Mouse (Mus musculus): ENCODE results near the gene Pdik1l. TPM values are rescaled to one million over a fixed set of nuclear protein-coding genes. Genes with fewer than 3 reads are reported as not detected.

Pdik1l gene
- polyA plus RNA-seq, 1 experiment from 2014 or later, result 24.4 TPM

GRCm38 (mm10) chr4:134310656-134311055 is 23.0 kb upstream of the Pdik1l start:
- Histone ChIP-seq H3K4me1 (ENCODE audit: control insufficient read depth, insufficient read depth, low read length) (no peaks in the 10 kb centered on the region; the same call in 1 of the 2 replicates), H3K27ac (replicated peaks; ENCODE audit: low read depth, low read length) (no peak overlapping the region), H3K27me3 (ENCODE audit: control insufficient read depth, insufficient read depth, low read length) (no peaks in the 10 kb centered on the region), H3K9me3 (replicated peaks; ENCODE audit: control insufficient read depth, low read length) (no peaks in the 10 kb centered on the region), H3K9ac (replicated peaks; ENCODE audit: low read length) (no peak overlapping the region), H3K4me2 (ENCODE audit: low read depth, low read length) (no peak overlapping the region), H3K4me3 (ENCODE audit: low read depth, low read length) (no peak overlapping the region), H3K36me3 (replicated peaks; ENCODE audit: control insufficient read depth, insufficient read depth, low read depth, low read length) (no peaks in the 10 kb centered on the region)
- DNase-seq (ENCODE audit: low spot score) (no peak), ATAC-seq (replicated peaks; ENCODE audit: insufficient number of reproducible peaks, low FRiP score, low TSS enrichment, low read depth) (no peak)
- WGBS, result 88% methylated on average over 9 of the region's 9 CpGs

DNA sequence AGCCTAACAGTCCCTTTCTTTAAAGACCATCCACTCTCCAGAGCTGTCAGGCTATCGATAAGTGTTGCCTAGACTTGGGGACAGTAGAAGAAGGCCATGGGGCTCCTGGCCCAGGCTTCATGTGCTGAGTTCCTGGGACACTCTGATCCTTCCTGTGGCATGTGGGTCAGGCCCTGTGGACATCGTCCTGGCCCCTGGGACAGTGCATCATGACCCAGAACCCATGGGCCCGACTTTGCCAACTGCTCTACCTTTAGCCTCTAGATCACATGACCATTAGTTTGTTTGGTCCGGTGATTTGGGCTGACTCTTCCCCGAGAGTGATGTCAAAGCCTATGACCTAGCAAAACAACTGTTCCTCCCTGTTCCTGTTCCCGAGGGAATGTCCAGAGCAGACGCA is 22.4 kb upstream of the Pdik1l start:
- Histone ChIP-seq H3K36me3 (replicated peaks; ENCODE audit: control insufficient read depth, insufficient read depth, low read depth, low read length) (no peaks in the 10 kb centered on the region), H3K27ac (replicated peaks; ENCODE audit: low read depth, low read length) (no peak overlapping the region), H3K27me3 (ENCODE audit: control insufficient read depth, insufficient read depth, low read length) (no peaks in the 10 kb centered on the region), H3K4me2 (ENCODE audit: low read depth, low read length) (no peak overlapping the region), H3K4me3 (ENCODE audit: low read depth, low read length) (no peak overlapping the region), H3K9me3 (replicated peaks; ENCODE audit: control insufficient read depth, low read length) (no peaks in the 10 kb centered on the region), H3K9ac (replicated peaks; ENCODE audit: low read length) (no peak overlapping the region), H3K4me1 (ENCODE audit: control insufficient read depth, insufficient read depth, low read length) (no peaks in the 10 kb centered on the region; the same call in 1 of the 2 replicates)
- WGBS, result 88% methylated on average over 7 of the region's 7 CpGs
- DNase-seq (ENCODE audit: low spot score) (no peak), ATAC-seq (replicated peaks; ENCODE audit: insufficient number of reproducible peaks, low FRiP score, low TSS enrichment, low read depth) (no peak)

DNA sequence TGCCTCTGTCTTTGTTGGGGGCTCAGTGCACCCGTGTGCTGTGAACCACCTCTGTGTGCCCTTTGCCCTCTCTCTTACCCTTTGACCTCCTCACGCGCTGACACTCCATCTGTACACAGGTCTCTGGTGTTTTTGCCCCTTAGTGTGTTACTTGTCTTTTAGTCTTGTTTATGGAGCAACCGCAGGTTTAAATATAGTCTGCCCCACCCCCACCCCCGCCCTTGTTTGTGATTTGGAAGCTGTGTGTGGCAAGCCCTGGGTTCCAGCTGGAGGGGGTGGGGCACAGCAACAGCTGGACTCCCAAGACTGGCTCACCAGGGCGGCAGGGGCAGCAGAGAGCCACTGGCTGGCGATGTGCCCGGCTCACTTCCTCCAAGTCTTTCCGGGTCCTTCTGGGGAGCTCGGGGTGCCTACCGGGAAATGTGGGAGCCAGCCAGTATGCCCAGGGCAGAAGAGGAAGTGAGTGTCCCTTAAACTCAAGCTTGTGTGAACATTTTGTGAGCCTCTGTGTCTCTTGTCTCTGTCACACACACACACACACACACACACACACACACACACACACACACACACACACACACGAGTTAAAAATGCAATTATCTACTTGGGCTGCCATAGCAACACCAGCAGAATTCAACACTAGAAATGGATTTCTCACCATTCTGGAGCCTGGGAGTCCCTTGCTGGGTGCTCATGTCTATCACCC is 19.8 kb upstream of the Pdik1l start:
- DNase-seq (ENCODE audit: low spot score) (peak; percentile 48), ATAC-seq (replicated peaks; ENCODE audit: insufficient number of reproducible peaks, low FRiP score, low TSS enrichment, low read depth) (no peak)
- Histone ChIP-seq H3K27ac (replicated peaks; ENCODE audit: low read depth, low read length) (no peak overlapping the region), H3K4me1 (ENCODE audit: control insufficient read depth, insufficient read depth, low read length) (no peaks in the 10 kb centered on the region; the same call in 1 of the 2 replicates), H3K4me2 (ENCODE audit: low read depth, low read length) (no peak overlapping the region), H3K36me3 (replicated peaks; ENCODE audit: control insufficient read depth, insufficient read depth, low read depth, low read length) (no peaks in the 10 kb centered on the region), H3K9me3 (replicated peaks; ENCODE audit: control insufficient read depth, low read length) (no peaks in the 10 kb centered on the region), H3K27me3 (ENCODE audit: control insufficient read depth, insufficient read depth, low read length) (no peaks in the 10 kb centered on the region), H3K9ac (replicated peaks; ENCODE audit: low read length) (no peak overlapping the region), H3K4me3 (ENCODE audit: low read depth, low read length) (no peak overlapping the region)
- 13% methylated on average over 12 of the region's 12 CpGs for WGBS

DNA sequence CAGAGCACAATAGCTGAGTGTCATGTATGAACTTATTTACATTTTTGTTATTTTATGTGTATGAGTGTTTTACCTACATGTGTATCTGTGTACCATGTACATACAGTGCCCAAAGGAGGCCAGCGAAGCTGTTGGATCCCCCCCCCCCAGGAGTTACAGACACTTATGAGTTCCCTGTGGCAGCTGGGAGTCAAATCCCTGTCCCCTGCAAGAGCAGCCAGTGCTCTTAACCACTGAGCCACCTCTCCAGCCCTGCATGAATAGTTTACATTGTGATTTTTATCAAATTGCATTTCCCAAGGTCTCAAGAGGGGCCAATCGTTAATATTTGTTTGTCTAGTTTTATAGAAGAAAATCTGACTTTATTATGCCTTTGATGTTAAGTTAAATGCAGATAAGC is 19.3 kb upstream of the Pdik1l start:
- Histone ChIP-seq H3K36me3 (replicated peaks; ENCODE audit: control insufficient read depth, insufficient read depth, low read depth, low read length) (no peaks in the 10 kb centered on the region), H3K27ac (replicated peaks; ENCODE audit: low read depth, low read length) (no peak overlapping the region; the same call in 1 of the 2 replicates), H3K4me3 (ENCODE audit: low read depth, low read length) (no peak overlapping the region), H3K27me3 (ENCODE audit: control insufficient read depth, insufficient read depth, low read length) (no peaks in the 10 kb centered on the region), H3K4me1 (ENCODE audit: control insufficient read depth, insufficient read depth, low read length) (no peaks in the 10 kb centered on the region; the same call in 1 of the 2 replicates), H3K9ac (replicated peaks; ENCODE audit: low read length) (no peak overlapping the region), H3K4me2 (ENCODE audit: low read depth, low read length) (no peak overlapping the region), H3K9me3 (replicated peaks; ENCODE audit: control insufficient read depth, low read length) (no peaks in the 10 kb centered on the region)
- DNase-seq (ENCODE audit: low spot score) (no peak), ATAC-seq (replicated peaks; ENCODE audit: insufficient number of reproducible peaks, low FRiP score, low TSS enrichment, low read depth) (no peak)
- 73% methylated on average over 2 of the region's 2 CpGs for WGBS

GRCm38 (mm10) chr4:134302084-134302483 is 14.4 kb upstream of the Pdik1l start:
- H3K36me3 ChIP-seq (replicated peaks; ENCODE audit: control insufficient read depth, insufficient read depth, low read depth, low read length), result no peaks in the 10 kb centered on the region
- no peaks in the 10 kb centered on the region for H3K4me1 ChIP-seq (ENCODE audit: control insufficient read depth, insufficient read depth, low read length)
- H3K4me3 ChIP-seq (ENCODE audit: low read depth, low read length), result no peak overlapping the region
- no peaks in the 10 kb centered on the region for H3K9me3 ChIP-seq (replicated peaks; ENCODE audit: control insufficient read depth, low read length)
- no peak overlapping the region for H3K9ac ChIP-seq (replicated peaks; ENCODE audit: low read length)
- ATAC-seq (replicated peaks; ENCODE audit: insufficient number of reproducible peaks, low FRiP score, low TSS enrichment, low read depth) (no peak), DNase-seq (ENCODE audit: low spot score) (no peak)
- H3K27ac ChIP-seq (replicated peaks; ENCODE audit: low read depth, low read length), result no peak overlapping the region
- H3K27me3 ChIP-seq (ENCODE audit: control insufficient read depth, insufficient read depth, low read length), result no peaks in the 10 kb centered on the region
- no peak overlapping the region for H3K4me2 ChIP-seq (ENCODE audit: low read depth, low read length)
- 84% methylated on average over 5 of the region's 5 CpGs for WGBS

- Histone ChIP-seq H3K4me3 (ENCODE audit: low read depth, low read length) (no peak overlapping the region), H3K4me2 (ENCODE audit: low read depth, low read length) (no peak overlapping the region), H3K9me3 (replicated peaks; ENCODE audit: control insufficient read depth, low read length) (no peaks in the 10 kb centered on the region), H3K27me3 (ENCODE audit: control insufficient read depth, insufficient read depth, low read length) (no peaks in the 10 kb centered on the region), H3K36me3 (replicated peaks; ENCODE audit: control insufficient read depth, insufficient read depth, low read depth, low read length) (no peaks in the 10 kb centered on the region), H3K4me1 (ENCODE audit: control insufficient read depth, insufficient read depth, low read length) (no peaks in the 10 kb centered on the region), H3K27ac (replicated peaks; ENCODE audit: low read depth, low read length) (no peak overlapping the region), H3K9ac (replicated peaks; ENCODE audit: low read length) (no peak overlapping the region)
- 77% methylated on average over 9 of the region's 9 CpGs for WGBS
- no peak for ATAC-seq (replicated peaks; ENCODE audit: insufficient number of reproducible peaks, low FRiP score, low TSS enrichment, low read depth)
- no peak for DNase-seq (ENCODE audit: low spot score)
These were observed 12.6 kb upstream of the Pdik1l start for GRCm38 (mm10) chr4:134300316-134300715.

- Histone ChIP-seq H3K4me1 (ENCODE audit: control insufficient read depth, insufficient read depth, low read length) (no peaks in the 10 kb centered on the region), H3K9ac (replicated peaks; ENCODE audit: low read length) (no peak overlapping the region), H3K4me2 (ENCODE audit: low read depth, low read length) (no peak overlapping the region), H3K9me3 (replicated peaks; ENCODE audit: control insufficient read depth, low read length) (no peaks in the 10 kb centered on the region), H3K4me3 (ENCODE audit: low read depth, low read length) (no peak overlapping the region), H3K27me3 (ENCODE audit: control insufficient read depth, insufficient read depth, low read length) (no peaks in the 10 kb centered on the region), H3K27ac (replicated peaks; ENCODE audit: low read depth, low read length) (no peak overlapping the region), H3K36me3 (replicated peaks; ENCODE audit: control insufficient read depth, insufficient read depth, low read depth, low read length) (no peaks in the 10 kb centered on the region)
- DNase-seq (ENCODE audit: low spot score) (no peak), ATAC-seq (replicated peaks; ENCODE audit: insufficient number of reproducible peaks, low FRiP score, low TSS enrichment, low read depth) (no peak)
- WGBS, result 76% methylated on average over 4 of the region's 4 CpGs
These were observed 11.8 kb upstream of the Pdik1l start for GRCm38 (mm10) chr4:134299498-134299810.

DNA sequence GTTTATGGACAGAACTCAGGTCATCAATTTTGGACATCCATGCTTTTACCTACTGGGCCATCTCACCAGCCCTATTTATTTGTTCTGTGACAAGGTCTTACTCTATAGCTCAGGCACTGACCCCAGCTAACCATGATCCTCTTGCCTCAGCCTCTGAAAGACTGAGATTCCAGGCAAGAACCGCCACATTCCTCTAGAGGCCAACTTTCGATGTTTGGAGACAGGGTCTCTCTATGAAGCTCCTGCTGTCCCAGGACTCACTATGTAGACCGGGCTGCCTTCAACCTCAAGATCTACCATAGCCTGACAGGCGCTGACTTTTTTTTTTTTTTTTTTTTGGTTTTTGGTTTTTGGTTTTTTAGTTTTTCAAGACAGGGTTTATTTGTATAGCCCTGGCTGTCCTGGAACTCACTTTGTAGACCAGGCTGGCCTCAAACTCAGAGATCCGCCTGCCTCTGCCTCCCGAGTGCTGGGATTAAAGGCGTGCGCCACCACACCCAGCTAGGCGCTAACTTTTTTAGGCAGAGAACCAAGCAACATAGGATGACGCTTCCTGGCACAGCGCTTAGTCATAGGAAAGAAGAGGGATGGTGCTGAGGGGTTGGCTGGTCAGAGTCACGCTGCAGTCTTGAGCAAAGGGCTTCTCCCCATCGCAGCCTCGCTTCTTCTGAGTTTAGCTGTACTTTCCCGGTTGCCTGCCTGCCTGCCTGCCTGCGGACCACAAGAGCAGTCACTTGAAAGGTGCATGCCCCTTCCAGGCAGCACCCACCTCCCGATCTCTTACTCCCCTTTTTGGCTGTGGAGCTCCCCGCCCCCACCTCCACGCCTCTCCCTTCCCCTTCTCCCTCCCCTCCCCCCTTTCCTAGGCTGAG is 11.2 kb upstream of the Pdik1l start:
- no peak overlapping the region for H3K9ac ChIP-seq (replicated peaks; ENCODE audit: low read length)
- no peak overlapping the region for H3K4me3 ChIP-seq (ENCODE audit: low read depth, low read length)
- no peak for DNase-seq (ENCODE audit: low spot score)
- no peaks in the 10 kb centered on the region for H3K9me3 ChIP-seq (replicated peaks; ENCODE audit: control insufficient read depth, low read length)
- H3K4me1 ChIP-seq (ENCODE audit: control insufficient read depth, insufficient read depth, low read length), result no peaks in the 10 kb centered on the region
- H3K27ac ChIP-seq (replicated peaks; ENCODE audit: low read depth, low read length), result no peak overlapping the region
- H3K36me3 ChIP-seq (replicated peaks; ENCODE audit: control insufficient read depth, insufficient read depth, low read depth, low read length), result no peaks in the 10 kb centered on the region
- no peak overlapping the region for H3K4me2 ChIP-seq (ENCODE audit: low read depth, low read length)
- ATAC-seq (replicated peaks; ENCODE audit: insufficient number of reproducible peaks, low FRiP score, low TSS enrichment, low read depth), result no peak
- no peaks in the 10 kb centered on the region for H3K27me3 ChIP-seq (ENCODE audit: control insufficient read depth, insufficient read depth, low read length)
- WGBS, result 73% methylated on average over 19 of the region's 19 CpGs

Data from embryonic facial prominence, embryonic 11.5 days (tissue).